Mouse (Mus musculus) liver, adult (tissue): Measurements from ENCODE around the gene Rab5c.

ENCODE experiments used
- GATA4 ChIP-seq: IDR thresholded peaks from 2 replicates; pipeline ENCODE4 v1.6.1; 2014; ENCODE audit warnings: mild to moderate bottlenecking, low read length; ENCODE audit not compliant: insufficient replicate concordance

The Rab5c gene

GRCm38 (mm10) chr11:100759611-100760233, 21.7 kb upstream of the Rab5c start, which contains the start of gene Kcnh4:
Kcnh4 (minus strand) TSS chr11:100759942.
- no peak for TF ChIP-seq GATA4

DNA sequence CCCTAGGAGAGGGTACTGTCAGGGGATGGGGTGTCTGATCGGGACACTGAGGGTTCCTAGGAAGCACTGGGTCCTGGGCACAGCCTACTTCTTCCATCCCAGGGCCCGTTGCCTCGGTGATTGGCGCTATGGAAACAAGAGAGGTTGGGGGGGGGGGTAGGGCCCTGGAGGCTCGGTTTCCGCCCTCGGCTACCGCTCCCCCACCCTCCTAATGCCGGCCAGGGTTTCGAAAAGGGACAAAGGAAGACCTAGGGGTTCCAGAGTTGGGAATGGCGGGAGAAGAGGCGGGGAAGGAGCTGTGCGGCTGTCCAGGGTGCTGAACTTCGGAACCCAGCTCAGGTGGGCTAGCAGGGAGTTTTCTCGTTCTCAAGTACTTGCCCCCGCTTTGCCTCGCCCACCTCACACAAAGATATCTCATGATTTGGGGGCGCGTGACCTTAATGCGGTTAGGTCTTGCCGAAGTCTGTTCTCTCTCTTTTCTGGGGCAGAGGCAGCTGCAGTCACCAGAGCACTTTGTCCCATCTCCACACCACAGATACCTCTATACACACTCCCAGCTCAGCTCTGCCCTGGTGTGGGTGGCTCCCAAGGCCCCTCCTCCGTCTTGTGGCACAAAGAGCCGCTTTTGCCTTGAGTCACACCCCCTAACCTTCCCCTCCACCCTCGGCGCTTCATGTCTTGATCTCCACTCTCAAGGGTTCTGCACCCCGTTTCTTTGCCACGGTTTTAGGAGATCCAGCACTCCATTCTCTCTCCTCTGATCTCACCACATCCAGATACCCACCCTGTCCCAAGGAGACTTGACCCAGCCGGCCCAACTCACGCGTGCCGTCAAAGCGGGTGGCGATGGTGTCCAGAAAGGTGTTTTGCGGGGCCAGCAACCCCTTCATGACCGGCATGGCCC, 20.9 kb upstream of the Rab5c start:
- TF ChIP-seq GATA4, result no peak

DNA sequence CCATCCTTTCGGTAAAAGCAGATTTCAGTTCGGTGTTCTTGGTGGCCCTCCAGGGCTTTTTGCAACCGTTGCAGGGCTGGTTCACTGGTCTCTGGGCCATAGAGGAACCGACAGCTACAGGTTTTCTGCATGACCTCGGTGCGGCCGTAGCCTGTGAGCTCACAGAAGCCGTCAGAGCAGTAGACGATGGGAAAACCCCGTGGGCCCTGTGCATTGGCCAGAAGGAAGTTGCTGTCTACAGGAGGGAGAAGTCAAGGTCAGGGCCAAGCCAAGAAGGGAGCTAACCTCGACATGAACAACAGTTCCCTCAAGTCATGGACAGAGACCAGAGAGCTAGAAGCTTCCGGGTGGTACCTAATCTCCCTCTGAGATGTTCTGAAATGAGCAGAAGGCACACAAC, 19.6 kb upstream of the Rab5c start:
- no peak for TF ChIP-seq GATA4

- no peak for TF ChIP-seq GATA4
Observed at GRCm38 (mm10) chr11:100756476-100756875, 18.5 kb upstream of the Rab5c start.

DNA sequence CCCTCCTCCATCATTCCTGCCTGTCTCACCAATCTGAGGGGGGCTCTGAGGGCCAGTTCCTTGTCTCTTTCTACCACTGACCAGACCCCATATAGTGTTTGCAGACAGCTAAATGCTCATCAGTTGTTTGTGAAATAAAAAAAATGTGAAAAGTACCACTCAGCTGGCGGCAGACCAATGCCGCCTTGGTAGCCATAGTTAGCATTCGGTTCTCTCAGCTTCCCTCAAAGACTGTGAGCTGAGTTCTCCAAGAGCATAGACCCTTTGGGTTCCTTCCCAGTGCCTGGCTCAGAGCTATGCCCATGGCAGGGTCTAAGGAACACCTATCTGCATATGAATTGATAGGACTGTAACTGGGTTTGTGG, 16.7 kb upstream of the Rab5c start:
- no peak for TF ChIP-seq GATA4

GRCm38 (mm10) chr11:100754021-100754692, 16.1 kb upstream of the Rab5c start:
- no peak for TF ChIP-seq GATA4

GRCm38 (mm10) chr11:100752294-100752693, 14.3 kb upstream of the Rab5c start:
- TF ChIP-seq GATA4, result no peak

DNA sequence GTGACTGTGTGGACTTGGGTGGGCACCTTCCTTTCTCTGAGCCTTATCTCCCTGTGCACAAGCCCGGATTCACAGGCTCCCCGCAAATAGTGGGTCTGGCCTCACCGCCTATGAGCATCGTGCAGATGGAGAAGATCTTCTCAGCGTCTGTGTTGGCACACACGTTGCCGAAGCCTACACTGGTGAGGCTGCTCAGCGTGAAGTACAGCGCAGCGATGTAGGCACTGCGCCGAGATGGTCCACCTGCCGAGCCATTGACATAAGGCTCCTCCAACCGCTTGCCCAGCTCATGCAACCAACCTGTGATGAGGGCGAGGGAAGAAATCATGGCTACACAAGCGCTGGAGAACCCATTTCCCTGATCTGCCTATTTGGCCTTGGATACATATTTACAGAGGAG, 12.1 kb upstream of the Rab5c start:
- no peak for TF ChIP-seq GATA4

- no peak for TF ChIP-seq GATA4
Observed at GRCm38 (mm10) chr11:100749469-100749868, 11.5 kb upstream of the Rab5c start.

DNA sequence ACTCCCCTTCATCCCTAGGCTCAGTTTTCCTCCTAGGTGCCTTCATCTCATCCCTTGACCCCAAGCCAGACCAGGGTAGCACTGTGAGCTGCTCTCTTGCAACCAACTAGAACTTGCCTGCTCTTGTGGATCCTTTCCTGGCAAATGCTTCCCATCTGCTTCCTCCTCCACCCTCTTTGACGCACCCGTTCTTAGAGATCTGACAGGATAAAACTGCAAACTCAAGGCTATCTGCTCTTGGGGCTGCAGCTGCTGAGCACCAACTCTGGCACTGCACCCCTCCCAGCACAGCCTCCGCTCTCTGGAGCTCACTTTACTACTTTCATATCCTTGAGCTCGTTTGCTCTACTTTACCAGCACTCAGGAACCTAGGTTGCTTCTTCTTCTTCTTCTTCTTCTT, 10.6 kb upstream of the Rab5c start:
- TF ChIP-seq GATA4, result no peak

GRCm38 (mm10) chr11:100747114-100747513, 9.1 kb upstream of the Rab5c start:
- no peak for TF ChIP-seq GATA4

GRCm38 (mm10) chr11:100746546-100746945, 8.5 kb upstream of the Rab5c start:
- TF ChIP-seq GATA4, result no peak

DNA sequence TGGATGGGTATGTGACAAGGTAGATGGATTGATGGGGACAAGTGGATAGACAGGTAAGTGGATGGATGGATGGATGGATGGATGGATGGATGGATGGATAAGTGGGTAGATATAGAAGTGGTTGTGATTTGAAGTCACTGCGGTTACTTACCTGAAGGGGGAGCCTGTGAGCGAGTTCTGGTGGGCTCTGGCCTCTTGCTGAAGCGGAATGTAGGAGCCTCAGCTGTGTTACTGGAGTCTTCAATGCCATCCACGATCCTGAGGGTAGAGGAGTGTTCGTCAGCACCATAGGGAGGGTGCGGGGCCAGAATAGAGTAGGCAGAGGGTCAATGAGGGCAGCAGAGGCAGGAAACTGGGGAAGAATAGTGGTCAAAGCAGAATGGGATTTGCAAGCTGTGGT, 7.1 kb upstream of the Rab5c start:
- no peak for TF ChIP-seq GATA4

DNA sequence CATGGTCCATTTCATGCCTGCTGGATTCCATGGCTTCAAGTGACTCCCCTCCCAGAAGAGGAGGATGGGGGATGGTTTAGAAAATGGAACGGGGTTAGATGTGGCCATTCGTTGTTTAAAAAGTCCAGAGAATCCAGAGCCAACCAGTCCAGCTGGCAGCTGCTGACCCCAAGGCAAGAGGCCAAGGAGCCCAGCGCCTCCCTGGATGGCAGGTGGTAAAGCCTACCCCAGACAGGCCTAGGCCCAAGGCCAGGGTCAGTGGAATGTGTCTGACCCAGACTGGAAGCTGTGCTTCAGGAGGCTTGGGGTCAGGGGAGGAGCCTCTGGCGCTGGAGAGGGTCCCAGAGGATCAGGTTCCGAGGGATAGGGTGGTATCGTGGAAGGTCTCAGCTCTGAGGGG, 3.3 kb upstream of the Rab5c start:
- no peak for TF ChIP-seq GATA4

GRCm38 (mm10) chr11:100738749-100739148, 734 bp upstream of the Rab5c start:
- TF ChIP-seq GATA4, result no peak
